Mouse (Mus musculus) adrenal gland, postnatal 25 days (tissue): ENCODE measurements around the gene Phf12. TPM values are rescaled to one million over a fixed set of nuclear protein-coding genes. Genes with fewer than 3 reads are reported as not detected.

Experiments used
- DNase-seq: peaks from one replicate; pipeline ENCODE4 v3.0.0; 2021; ENCODE audit warnings: mixed read lengths
- microRNA-seq, 2 experiments: library from miRNA; unstranded; fragments of <30 nt; microRNA quantifications; one replicate each; pipeline ENCODE4 v1.2.0; 2021
- total RNA-seq: library from RNA; stranded (reverse); gene quantifications from 2 replicates; pipeline ENCODE4 v1.2.3, GENCODE M21; 2021

Gene Phf12
- total RNA-seq, 1 experiment from 2014 or later, result 79.8 TPM

GRCm38 (mm10) chr11:78073577-78074276 lies 91.2 kb downstream of the Phf12 start:
- DNase-seq, result no peak

GRCm38 (mm10) chr11:78074277-78074652 lies 91.7 kb downstream of the Phf12 start:
- DNase-seq, result no peak

GRCm38 (mm10) chr11:78074666-78075065 lies 92.1 kb downstream of the Phf12 start:
- no peak for DNase-seq

Small RNA genes lying within 50 kb of the gene (microRNA-seq; reads per million reads assigned to microRNA genes)
- gene Mir144, result 384 to 1,947 reads per million in 2 experiments
- 0 reads per million in 2 experiments for gene Mir451a
- 0 reads per million in 2 experiments for gene Mir451b

Other genes starting within 250 kb of the Phf12 start
- 60.7 and 84.2 TPM in 2 replicates for gene Myo18a, start 219.5 kb upstream of the Phf12 start, total RNA-seq
- gene Gm10277, start 195.0 kb upstream of the Phf12 start, total RNA-seq, result not detected in 2 replicates
- 3.8 and 4.6 TPM in 2 replicates for gene Pipox, start 88.7 kb upstream of the Phf12 start, total RNA-seq
- gene Sez6, start 52.0 kb upstream of the Phf12 start, total RNA-seq, result 2.0 and 2.7 TPM in 2 replicates
- 18.6 and 19.1 TPM in 2 replicates for gene Dhrs13, start 49.5 kb downstream of the Phf12 start, total RNA-seq
- 87.9 and 106 TPM in 2 replicates for gene Flot2, start 55.2 kb downstream of the Phf12 start, total RNA-seq
- gene Eral1, start 97.6 kb downstream of the Phf12 start, total RNA-seq, result 33.6 and 36.0 TPM in 2 replicates
- 23.3 and 23.9 TPM in 2 replicates for gene Fam222b, start 111.9 kb downstream of the Phf12 start, total RNA-seq
- 35.6 and 42.3 TPM in 2 replicates for gene Traf4, start 182.8 kb downstream of the Phf12 start, total RNA-seq
- 15.7 and 17.6 TPM in 2 replicates for gene Nek8, start 193.9 kb downstream of the Phf12 start, total RNA-seq
- gene Tlcd1, start 194.0 kb downstream of the Phf12 start, total RNA-seq, result 73.0 and 107 TPM in 2 replicates
- 1,910 and 2,113 TPM in 2 replicates for gene Rpl23a, start 200.8 kb downstream of the Phf12 start, total RNA-seq
- 90.8 and 97.4 TPM in 2 replicates for gene Rab34, start 205.7 kb downstream of the Phf12 start, total RNA-seq
- gene Proca1, start 210.6 kb downstream of the Phf12 start, total RNA-seq, result 14.6 and 16.8 TPM in 2 replicates